Mouse (Mus musculus): ENCODE measurements at regions not wholly inside any gene's neighbourhood (a gene's known extent, or its start where the extent isn't known, plus 50 kb on each side); places are given as distances from the start of the nearest gene placed in this dataset.
A peak's percentile ranks its signal among the peaks of the same experiment; 100 is the strongest.

- H3K4me3 ChIP-seq, result no peak overlapping the region
- no peaks in the 10 kb centered on the region for H3K36me3 ChIP-seq
- no peaks in the 10 kb centered on the region for H3K27me3 ChIP-seq (ENCODE audit: low read depth, poor library complexity, severe bottlenecking)
- H3K4me1 ChIP-seq, result peaks cover 3% of the 10 kb centered on the region; the same call in 1 of the 2 replicates
- WGBS, result 88% methylated on average over 6 of the region's 6 CpGs
- no peak for DNase-seq (ENCODE audit: low spot score)
- H3K27ac ChIP-seq, result no peak overlapping the region
- H3K9me3 ChIP-seq (replicated peaks), result no peaks in the 10 kb centered on the region
Measured at GRCm38 (mm10) chr9:31604497-31605090, 140.3 kb upstream of the Tmem45b start.

GRCm38 (mm10) chr9:31602707-31603106 lies 138.4 kb upstream of the Tmem45b start:
- no peaks in the 10 kb centered on the region for H3K4me1 ChIP-seq
- H3K9me3 ChIP-seq (replicated peaks), result no peaks in the 10 kb centered on the region
- H3K36me3 ChIP-seq, result no peaks in the 10 kb centered on the region
- no peak overlapping the region for H3K4me3 ChIP-seq
- H3K27me3 ChIP-seq (ENCODE audit: low read depth, poor library complexity, severe bottlenecking), result no peaks in the 10 kb centered on the region
- no peak overlapping the region for H3K27ac ChIP-seq
- no peak for DNase-seq (ENCODE audit: low spot score)
- WGBS, result 92% methylated on average over 4 of the region's 4 CpGs

- Histone ChIP-seq H3K27ac (no peak overlapping the region), H3K4me3 (no peak overlapping the region), H3K36me3 (no peaks in the 10 kb centered on the region), H3K4me1 (no peaks in the 10 kb centered on the region), H3K9me3 (replicated peaks) (no peaks in the 10 kb centered on the region), H3K27me3 (ENCODE audit: low read depth, poor library complexity, severe bottlenecking) (no peaks in the 10 kb centered on the region)
- DNase-seq (ENCODE audit: low spot score), result no peak
- 74% methylated on average over 7 of the region's 7 CpGs for WGBS
Measured at GRCm38 (mm10) chr9:31595096-31595495, 130.8 kb upstream of the Tmem45b start.

- Histone ChIP-seq H3K27me3 (ENCODE audit: low read depth, poor library complexity, severe bottlenecking) (no peaks in the 10 kb centered on the region), H3K36me3 (no peaks in the 10 kb centered on the region), H3K4me1 (no peaks in the 10 kb centered on the region; the same call in 1 of the 2 replicates), H3K27ac (no peak overlapping the region), H3K9me3 (replicated peaks) (no peaks in the 10 kb centered on the region), H3K4me3 (no peak overlapping the region)
- no peak for DNase-seq (ENCODE audit: low spot score)
Measured at GRCm38 (mm10) chr9:31587671-31588070, 123.4 kb upstream of the Tmem45b start.

GRCm38 (mm10) chr9:31583983-31584382 lies 119.7 kb upstream of the Tmem45b start:
- DNase-seq (ENCODE audit: low spot score), result no peak
- H3K27me3 ChIP-seq (ENCODE audit: low read depth, poor library complexity, severe bottlenecking), result no peaks in the 10 kb centered on the region
- H3K36me3 ChIP-seq, result no peaks in the 10 kb centered on the region
- H3K4me1 ChIP-seq, result peaks cover 3% of the 10 kb centered on the region; the same call in 1 of the 2 replicates
- H3K4me3 ChIP-seq, result no peak overlapping the region
- no peaks in the 10 kb centered on the region for H3K9me3 ChIP-seq (replicated peaks)
- whole genome bisulfite sequencing, result 75% methylated on average over 10 of the region's 10 CpGs
- H3K27ac ChIP-seq, result no peak overlapping the region

GRCm38 (mm10) chr9:31582947-31583346 lies 118.7 kb upstream of the Tmem45b start:
- DNase-seq (ENCODE audit: low spot score), result no peak
- 79% methylated on average over 7 of the region's 7 CpGs for WGBS
- no peaks in the 10 kb centered on the region for H3K9me3 ChIP-seq (replicated peaks)
- peaks cover 3% of the 10 kb centered on the region; the same call in 1 of the 2 replicates for H3K4me1 ChIP-seq
- no peaks in the 10 kb centered on the region for H3K36me3 ChIP-seq
- H3K27me3 ChIP-seq (ENCODE audit: low read depth, poor library complexity, severe bottlenecking), result no peaks in the 10 kb centered on the region
- no peak overlapping the region for H3K4me3 ChIP-seq
- no peak overlapping the region for H3K27ac ChIP-seq

GRCm38 (mm10) chr9:31578506-31579173 lies 114.4 kb upstream of the Tmem45b start:
- Histone ChIP-seq H3K4me1 (0 out of 2 replicates have a peak, but pooled peaks cover 3% of the 10 kb centered on the region), H3K36me3 (no peaks in the 10 kb centered on the region), H3K27me3 (ENCODE audit: low read depth, poor library complexity, severe bottlenecking) (no peaks in the 10 kb centered on the region), H3K4me3 (no peak overlapping the region), H3K27ac (no peak overlapping the region), H3K9me3 (replicated peaks) (no peaks in the 10 kb centered on the region)
- WGBS, result 89% methylated on average over 8 of the region's 8 CpGs
- no peak for DNase-seq (ENCODE audit: low spot score)

GRCm38 (mm10) chr9:31577066-31577465 lies 112.8 kb upstream of the Tmem45b start:
- no peaks in the 10 kb centered on the region for H3K9me3 ChIP-seq (replicated peaks)
- no peaks in the 10 kb centered on the region for H3K27me3 ChIP-seq (ENCODE audit: low read depth, poor library complexity, severe bottlenecking)
- 77% methylated on average over 7 of the region's 7 CpGs for WGBS
- H3K27ac ChIP-seq, result no peak overlapping the region
- 0 out of 2 replicates have a peak, but pooled peaks cover 3% of the 10 kb centered on the region for H3K4me1 ChIP-seq
- no peak for DNase-seq (ENCODE audit: low spot score)
- no peak overlapping the region for H3K4me3 ChIP-seq
- no peaks in the 10 kb centered on the region for H3K36me3 ChIP-seq

GRCm38 (mm10) chr9:31567029-31567428 lies 102.8 kb upstream of the Tmem45b start:
- Histone ChIP-seq H3K27ac (no peak overlapping the region), H3K36me3 (no peaks in the 10 kb centered on the region), H3K4me3 (no peak overlapping the region), H3K4me1 (no peaks in the 10 kb centered on the region), H3K27me3 (ENCODE audit: low read depth, poor library complexity, severe bottlenecking) (no peaks in the 10 kb centered on the region), H3K9me3 (replicated peaks) (no peaks in the 10 kb centered on the region)
- 77% methylated on average over 10 of the region's 10 CpGs for WGBS
- DNase-seq (ENCODE audit: low spot score), result peak; percentile 24

- Histone ChIP-seq H3K36me3 (no peaks in the 10 kb centered on the region), H3K4me1 (no peaks in the 10 kb centered on the region), H3K27ac (no peak overlapping the region), H3K9me3 (replicated peaks) (no peaks in the 10 kb centered on the region), H3K4me3 (no peak overlapping the region), H3K27me3 (ENCODE audit: low read depth, poor library complexity, severe bottlenecking) (no peaks in the 10 kb centered on the region)
- DNase-seq (ENCODE audit: low spot score), result peak; percentile 26
- 83% methylated on average over 31 of the region's 31 CpGs for WGBS
Measured at GRCm38 (mm10) chr9:31566257-31567007, 102.2 kb upstream of the Tmem45b start.

GRCm38 (mm10) chr9:31564996-31565773 lies 100.9 kb upstream of the Tmem45b start:
- H3K9me3 ChIP-seq (replicated peaks), result no peaks in the 10 kb centered on the region
- DNase-seq (ENCODE audit: low spot score), result peak; percentile 24
- H3K27me3 ChIP-seq (ENCODE audit: low read depth, poor library complexity, severe bottlenecking), result 0 out of 2 replicates have a peak, but pooled peaks cover 5% of the 10 kb centered on the region
- no peak overlapping the region for H3K4me3 ChIP-seq
- H3K27ac ChIP-seq, result no peak overlapping the region
- no peaks in the 10 kb centered on the region for H3K36me3 ChIP-seq
- H3K4me1 ChIP-seq, result no peaks in the 10 kb centered on the region
- 86% methylated on average over 12 of the region's 12 CpGs for WGBS

- Histone ChIP-seq H3K36me3 (no peaks in the 10 kb centered on the region), H3K27me3 (ENCODE audit: low read depth, poor library complexity, severe bottlenecking) (0 out of 2 replicates have a peak, but pooled peaks cover 9% of the 10 kb centered on the region), H3K4me3 (no peak overlapping the region), H3K9me3 (replicated peaks) (no peaks in the 10 kb centered on the region), H3K4me1 (no peaks in the 10 kb centered on the region), H3K27ac (no peak overlapping the region)
- DNase-seq (ENCODE audit: low spot score), result peak; percentile 19
- WGBS, result 90% methylated on average over 8 of the region's 8 CpGs
Measured at GRCm38 (mm10) chr9:31563541-31563940, 99.3 kb upstream of the Tmem45b start.

All from limb, embryonic 10.5 days (tissue).